Mouse (Mus musculus) neural tube, embryonic 14.5 days (tissue): ENCODE measurements around the gene Pgp. TPM values are rescaled to one million over a fixed set of nuclear protein-coding genes. Genes with fewer than 3 reads are reported as not detected.

Source experiments
- ATAC-seq: fragments of 200-750 bp; cut with Nextera tagmentation; 2 replicates; pipeline ENCODE4 v1.8.0; 2017; ENCODE audit warnings: low read depth, mild to moderate bottlenecking, moderate TSS enrichment, moderate library complexity
- H3K27ac ChIP-seq: fragments of 300-500 bp; sonication (generic); 2 replicates; pipeline ENCODE4 v1.5.1; 2014; ENCODE audit warnings: low read depth, mild to moderate bottlenecking, control low read depth, low read length, moderate library complexity, mixed read lengths
- H3K27me3 ChIP-seq: fragments of 300-500 bp; sonication (generic); 2 replicates; pipeline ENCODE4 v1.6.1; 2014; ENCODE audit warnings: low read length; ENCODE audit not compliant: control insufficient read depth, insufficient read depth
- H3K36me3 ChIP-seq: fragments of 300-500 bp; sonication (generic); 2 replicates; pipeline ENCODE4 v1.6.1; 2014; ENCODE audit warnings: low read length, mixed read lengths; ENCODE audit not compliant: control insufficient read depth, insufficient read depth
- H3K4me1 ChIP-seq: fragments of 300-500 bp; sonication (generic); 2 replicates; pipeline ENCODE4 v1.6.1; 2014; ENCODE audit warnings: low read length; ENCODE audit not compliant: control insufficient read depth, insufficient read depth
- H3K4me2 ChIP-seq: fragments of 300-500 bp; sonication (generic); 2 replicates; pipeline ENCODE4 v1.6.1; 2014; ENCODE audit warnings: mild to moderate bottlenecking, low read depth, low read length, control low read depth
- H3K4me3 ChIP-seq: fragments of 300-500 bp; sonication (generic); 2 replicates; pipeline ENCODE4 v1.5.1; 2014; ENCODE audit warnings: low read depth, low read length, control low read depth, mixed read lengths
- H3K9ac ChIP-seq: fragments of 300-500 bp; sonication (generic); replicated peaks from 2 replicates; pipeline ENCODE4 v1.6.1; 2014; ENCODE audit warnings: low read depth, mild to moderate bottlenecking, control low read depth, low read length, mixed read lengths
- H3K9me3 ChIP-seq: fragments of 300-500 bp; sonication (generic); 2 replicates; pipeline ENCODE4 v1.6.1; 2016; ENCODE audit warnings: low read length; ENCODE audit not compliant: control insufficient read depth
- WGBS: fragments of 180-500 bp; shearing (Covaris S2); extraction: QIAGEN DNeasy Blood & Tissue Kit; methylation state at CpG from one replicate; pipeline ENCODE4 v1.1.7; 2014; 5-methylcytosine and 5-hydroxymethylcytosine counted together
- polyA plus RNA-seq: library from polyadenylated mRNA; unstranded; fragments of >200 nt; fragmentation: Nextera tagmentation; extraction: Ambion mirVana; gene quantifications from 2 replicates; pipeline ENCODE4 v1.2.1, GENCODE M21; 2014

The Pgp gene
- polyA plus RNA-seq, 1 experiment from 2014 or later: 73.3 TPM

DNA sequence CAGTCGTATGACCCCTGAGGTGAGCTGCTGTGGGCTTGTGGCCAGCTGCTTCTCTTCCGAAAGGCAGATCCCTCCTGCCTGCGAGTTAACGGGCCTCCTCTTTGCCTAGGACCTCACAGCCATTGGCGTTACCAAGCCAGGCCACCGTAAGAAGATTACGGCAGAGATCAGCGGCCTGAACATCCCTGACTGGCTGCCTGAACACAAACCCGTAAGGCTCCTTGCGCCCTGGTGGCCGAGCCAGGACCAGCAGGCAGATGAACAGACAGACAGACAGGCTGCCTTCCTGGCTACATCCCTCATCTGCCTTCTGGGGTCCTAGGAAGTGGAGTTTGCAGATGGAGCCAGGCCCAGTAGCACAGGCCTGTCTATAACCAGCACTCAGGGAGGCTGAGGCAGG, 32.0 kb downstream of the Pgp start:
- Histone ChIP-seq H3K36me3 (peaks cover 73% of the 10 kb centered on the region), H3K9ac (no peak overlapping the region), H3K27me3 (no peaks in the 10 kb centered on the region), H3K27ac (no peak overlapping the region), H3K4me2 (no peak overlapping the region), H3K4me3 (no peak overlapping the region), H3K4me1 (0 out of 2 replicates have a peak, but pooled peaks cover 6% of the 10 kb centered on the region), H3K9me3 (no peaks in the 10 kb centered on the region)
- 43% methylated on average over 11 of the region's 11 CpGs for WGBS
- ATAC-seq: no peak

DNA sequence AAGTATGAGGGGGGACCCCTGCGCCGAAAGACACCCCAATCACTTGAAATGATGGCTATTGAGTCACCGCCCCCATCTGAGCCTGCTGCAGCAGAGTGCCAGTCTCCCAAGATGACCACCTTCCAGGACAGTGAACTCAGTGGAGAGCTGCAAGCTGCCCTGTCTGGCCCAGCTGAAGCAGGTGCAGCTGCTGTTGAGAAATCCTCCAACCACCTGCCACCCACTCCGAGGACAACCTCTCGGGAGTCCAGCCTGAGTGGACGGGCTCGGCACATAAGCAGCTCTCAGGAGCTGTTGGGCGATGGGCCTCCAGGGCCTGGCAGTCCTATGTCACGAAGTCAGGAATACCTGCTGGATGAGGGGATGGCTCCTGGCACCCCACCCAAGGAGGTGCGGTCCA, 33.9 kb downstream of the Pgp start:
- 0 out of 2 replicates have a peak, but pooled peaks cover 6% of the 10 kb centered on the region for H3K4me1 ChIP-seq
- no peak overlapping the region for H3K4me3 ChIP-seq
- H3K27ac ChIP-seq: no peak overlapping the region
- WGBS: 91% methylated on average over 10 of the region's 10 CpGs
- no peaks in the 10 kb centered on the region for H3K9me3 ChIP-seq
- no peak overlapping the region for H3K9ac ChIP-seq
- ATAC-seq: no peak
- no peaks in the 10 kb centered on the region for H3K27me3 ChIP-seq
- H3K4me2 ChIP-seq: no peak overlapping the region
- peaks cover 74% of the 10 kb centered on the region for H3K36me3 ChIP-seq

DNA sequence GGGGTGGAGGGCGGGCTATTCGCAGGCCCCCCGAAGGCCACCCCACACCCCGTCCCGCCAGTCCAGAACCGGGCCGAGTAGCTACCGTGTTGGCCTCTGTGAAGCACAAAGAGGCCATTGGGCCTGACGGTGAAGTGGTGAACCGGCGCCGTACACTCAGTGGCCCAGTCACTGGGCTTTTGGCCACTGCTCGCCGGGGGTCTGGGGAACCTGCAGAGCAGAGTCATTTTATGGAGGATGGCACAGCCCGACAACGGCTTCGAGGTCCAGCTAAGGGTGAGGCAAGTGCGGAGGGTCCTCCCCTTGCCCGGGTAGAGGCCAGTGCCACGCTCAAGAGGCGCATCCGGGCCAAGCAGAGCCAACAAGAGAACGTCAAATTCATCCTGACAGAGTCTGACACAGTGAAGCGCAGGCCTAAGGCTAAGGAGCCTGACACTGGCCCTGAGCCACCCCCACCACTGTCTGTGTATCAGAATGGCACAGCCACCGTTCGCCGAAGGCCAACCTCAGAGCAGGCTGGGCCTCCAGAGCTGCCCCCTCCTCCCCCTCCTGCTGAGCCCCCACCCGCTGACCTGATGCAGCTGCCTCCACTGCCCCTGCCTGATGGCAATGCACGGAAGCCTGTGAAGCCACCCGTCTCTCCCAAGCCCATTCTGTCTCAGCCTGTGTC, 35.2 kb downstream of the Pgp start:
- Histone ChIP-seq H3K27ac (no peak overlapping the region), H3K4me2 (no peak overlapping the region), H3K9ac (no peak overlapping the region), H3K4me3 (no peak overlapping the region), H3K4me1 (0 out of 2 replicates have a peak, but pooled peaks cover 6% of the 10 kb centered on the region), H3K9me3 (no peaks in the 10 kb centered on the region), H3K36me3 (peaks cover 77% of the 10 kb centered on the region), H3K27me3 (no peaks in the 10 kb centered on the region)
- 88% methylated on average over 30 of the region's 30 CpGs for WGBS
- no peak for ATAC-seq

DNA sequence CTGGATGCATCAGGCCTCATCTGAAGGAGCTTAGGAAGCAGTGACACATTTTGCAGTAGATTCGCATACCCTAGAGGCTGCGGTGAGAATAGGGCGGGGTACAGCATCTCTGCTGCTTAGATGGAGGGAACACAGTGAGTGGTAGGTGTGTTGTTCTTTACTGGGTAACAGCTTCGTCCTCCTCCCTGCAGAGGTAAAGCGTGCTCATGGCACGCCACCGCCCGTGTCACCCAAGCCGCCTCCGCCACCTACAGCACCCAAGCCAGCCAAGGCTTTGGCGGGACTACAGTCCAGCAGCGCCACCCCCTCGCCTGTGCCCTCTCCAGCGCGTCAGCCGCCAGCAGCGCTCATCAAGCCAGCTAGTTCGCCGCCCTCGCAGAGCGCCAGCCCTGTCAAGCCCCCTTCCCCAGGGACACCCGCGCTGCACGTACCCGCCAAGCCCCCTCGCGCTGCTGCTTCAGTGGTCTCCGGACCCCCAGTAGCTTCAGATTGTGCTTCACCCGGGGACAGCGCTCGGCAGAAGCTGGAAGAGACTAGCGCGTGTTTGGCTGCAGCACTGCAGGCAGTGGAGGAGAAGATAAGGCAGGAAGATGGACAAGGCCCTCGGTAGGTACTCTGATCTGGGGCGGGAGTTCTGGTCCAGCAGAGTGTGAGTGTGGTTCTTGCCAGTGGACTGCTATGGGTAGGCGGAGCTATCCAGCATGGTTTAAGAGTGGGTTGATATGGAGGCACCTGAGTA, 36.3 kb downstream of the Pgp start:
- peaks cover 73% of the 10 kb centered on the region for H3K36me3 ChIP-seq
- WGBS: 35% methylated on average over 29 of the region's 36 CpGs
- no peak overlapping the region for H3K27ac ChIP-seq
- H3K27me3 ChIP-seq: no peaks in the 10 kb centered on the region
- no peak overlapping the region for H3K4me3 ChIP-seq
- no peak overlapping the region for H3K9ac ChIP-seq
- ATAC-seq: peak; percentile 28; the same call in 1 of the 2 replicates
- 0 out of 2 replicates have a peak, but pooled peaks cover 6% of the 10 kb centered on the region for H3K4me1 ChIP-seq
- H3K9me3 ChIP-seq: no peaks in the 10 kb centered on the region
- no peak overlapping the region for H3K4me2 ChIP-seq

DNA sequence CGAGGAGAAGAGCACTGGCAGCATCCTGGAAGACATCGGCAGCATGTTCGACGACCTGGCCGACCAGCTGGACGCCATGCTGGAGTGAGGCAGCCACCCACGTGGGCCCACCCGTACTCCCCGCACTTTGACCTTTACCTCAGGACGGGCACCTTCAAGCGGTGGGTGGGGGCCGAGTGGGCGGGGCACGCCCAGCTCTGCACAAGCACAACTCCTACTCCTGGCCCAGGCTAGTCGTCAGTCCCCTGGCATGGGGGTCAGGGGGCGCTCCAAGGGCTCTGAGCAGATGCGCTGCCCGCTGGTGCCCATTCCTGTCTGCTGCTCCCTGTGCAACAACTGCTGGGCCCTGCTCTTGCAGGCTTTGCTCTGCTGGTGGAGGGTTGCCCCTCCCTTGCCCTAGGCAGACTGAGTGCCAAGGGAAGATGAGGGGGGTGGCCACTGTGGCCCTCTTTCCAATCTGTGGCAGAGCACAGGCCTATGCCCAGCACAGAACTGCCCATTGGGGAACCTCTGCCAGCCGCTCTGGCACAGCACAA, 37.0 kb downstream of the Pgp start:
- 46% methylated on average over 15 of the region's 19 CpGs for WGBS
- Histone ChIP-seq H3K36me3 (peaks cover 73% of the 10 kb centered on the region), H3K4me3 (no peak overlapping the region), H3K27ac (no peak overlapping the region), H3K4me1 (0 out of 2 replicates have a peak, but pooled peaks cover 6% of the 10 kb centered on the region), H3K9ac (no peak overlapping the region), H3K9me3 (no peaks in the 10 kb centered on the region), H3K4me2 (no peak overlapping the region), H3K27me3 (no peaks in the 10 kb centered on the region)
- no peak for ATAC-seq

DNA sequence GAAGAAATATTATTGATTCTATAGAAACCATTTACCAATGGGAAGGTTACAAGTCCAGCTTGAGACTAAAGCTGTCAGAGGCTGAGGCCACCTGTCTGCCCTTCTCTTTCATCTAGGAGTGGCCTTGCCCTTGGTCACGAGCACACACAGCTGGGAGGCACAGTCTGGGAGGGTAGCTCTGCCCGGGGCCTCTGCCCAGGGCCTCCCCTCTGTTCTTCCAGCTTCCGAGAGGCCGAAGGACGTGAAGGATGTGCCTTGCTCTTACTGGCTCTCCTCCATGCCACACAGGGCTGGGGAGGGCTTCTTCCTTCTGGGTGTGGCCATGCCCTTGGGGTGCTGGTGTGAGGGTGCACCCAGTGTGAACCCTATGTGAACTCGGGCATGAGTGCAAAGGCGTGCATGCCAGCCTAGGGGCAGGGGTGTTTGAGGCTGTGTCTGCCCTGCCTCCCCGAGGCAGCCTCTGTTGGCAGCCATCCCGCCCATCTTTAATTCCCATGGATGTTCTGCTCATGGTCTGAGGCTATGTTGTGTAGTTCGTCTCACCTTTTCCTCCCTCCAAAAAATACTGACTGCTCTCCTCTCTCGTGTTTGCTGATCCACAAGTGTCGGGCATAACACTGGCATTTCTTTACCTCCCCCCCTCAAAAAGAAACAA, 37.7 kb downstream of the Pgp start:
- Histone ChIP-seq H3K9ac (no peak overlapping the region), H3K4me3 (no peak overlapping the region), H3K36me3 (peaks cover 69% of the 10 kb centered on the region)

DNA sequence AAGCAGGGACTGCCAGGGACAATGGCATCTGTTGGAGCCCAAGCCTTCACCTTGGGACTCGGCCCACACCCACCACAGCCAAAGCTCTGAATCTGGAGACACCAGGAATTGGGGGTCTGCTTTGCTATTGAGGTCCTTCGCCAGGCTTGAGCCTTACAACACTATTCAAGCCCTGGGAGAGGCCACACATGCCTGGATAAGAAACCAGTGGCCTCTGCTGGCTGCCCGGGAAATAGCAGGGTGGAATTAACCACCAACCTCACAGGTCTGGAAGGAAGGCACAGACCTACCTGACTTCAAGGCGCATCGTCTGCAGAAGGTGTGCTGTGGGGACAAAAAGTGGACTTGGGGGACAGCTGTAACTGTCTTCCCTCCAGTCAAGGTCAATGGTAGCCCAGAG, 43.4 kb downstream of the Pgp start:
- H3K9me3 ChIP-seq: no peaks in the 10 kb centered on the region
- H3K4me3 ChIP-seq: no peak overlapping the region
- H3K4me2 ChIP-seq: no peak overlapping the region
- no peaks in the 10 kb centered on the region for H3K4me1 ChIP-seq
- no peak overlapping the region for H3K9ac ChIP-seq
- H3K27ac ChIP-seq: no peak overlapping the region
- H3K36me3 ChIP-seq: peaks cover 55% of the 10 kb centered on the region
- WGBS: 57% methylated on average over 5 of the region's 5 CpGs
- peak; percentile 62; the same call in 1 of the 2 replicates for ATAC-seq
- H3K27me3 ChIP-seq: no peaks in the 10 kb centered on the region

More for the DNA sequence above, 37.7 kb downstream of the Pgp start:
- Histone ChIP-seq H3K4me2 (no peak overlapping the region), H3K4me1 (0 out of 2 replicates have a peak, but pooled peaks cover 6% of the 10 kb centered on the region), H3K27ac (no peak overlapping the region), H3K27me3 (no peaks in the 10 kb centered on the region), H3K9me3 (no peaks in the 10 kb centered on the region)
- no peak for ATAC-seq
- 75% methylated on average over 12 of the region's 12 CpGs for WGBS

DNA sequence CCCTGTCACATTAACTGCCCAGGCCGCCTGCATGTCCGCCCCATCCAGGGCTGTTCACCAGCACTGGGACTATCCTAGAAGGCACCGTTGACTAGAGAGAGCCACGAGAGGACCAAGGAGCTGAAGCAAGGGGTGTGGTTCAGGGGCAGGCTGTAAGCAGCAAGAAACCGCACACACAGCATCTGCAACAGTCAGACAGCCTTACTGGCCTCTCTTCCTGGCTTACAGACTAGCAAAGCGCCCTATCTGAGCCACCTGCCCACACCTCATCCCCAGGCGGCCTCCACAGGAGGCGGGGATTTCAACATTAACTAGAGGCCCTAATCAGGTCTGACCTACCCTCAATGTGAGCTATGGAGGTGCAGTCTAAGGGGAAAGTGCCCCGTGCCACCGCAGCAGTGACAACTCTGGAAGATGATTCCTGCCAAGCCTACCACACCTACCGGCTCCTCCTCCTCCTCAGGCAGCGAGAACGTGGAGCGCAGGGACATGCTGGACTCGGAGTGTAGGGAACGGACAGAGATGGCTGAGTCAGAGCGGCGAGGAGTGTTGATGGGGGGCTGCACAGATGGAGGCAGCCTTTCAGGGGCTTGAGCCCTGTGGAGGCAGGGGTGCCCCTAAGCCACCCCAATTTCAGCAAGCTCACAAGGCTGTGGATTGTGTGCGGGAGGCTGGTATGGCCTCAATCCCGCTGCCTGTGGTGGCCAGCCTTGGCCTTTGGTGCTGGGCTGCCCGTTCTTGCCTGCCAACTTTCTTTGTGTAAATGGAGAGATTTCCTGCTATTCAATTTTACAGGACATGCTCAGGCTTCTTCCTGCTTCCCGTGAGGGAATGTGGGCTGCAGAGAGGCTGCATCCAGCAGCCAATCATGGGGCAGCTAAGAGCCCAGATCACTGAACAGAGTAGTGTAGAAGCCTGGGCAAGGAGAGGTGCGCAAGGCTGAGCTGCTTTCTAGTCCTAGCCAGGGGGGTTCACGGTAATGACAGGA, 44.4 kb downstream of the Pgp start:
- Histone ChIP-seq H3K4me2 (no peak overlapping the region), H3K9me3 (no peaks in the 10 kb centered on the region), H3K4me3 (no peak overlapping the region), H3K27me3 (no peaks in the 10 kb centered on the region), H3K27ac (no peak overlapping the region), H3K36me3 (peaks cover 50% of the 10 kb centered on the region), H3K4me1 (no peaks in the 10 kb centered on the region), H3K9ac (no peak overlapping the region)
- no peak for ATAC-seq
- 88% methylated on average over 24 of the region's 24 CpGs for WGBS
